Mouse (Mus musculus) olfactory bulb, adult 2 months (tissue): Measurements from ENCODE around the gene Tmem232.

ENCODE experiments used
- CTCF ChIP-seq: fragments of 200-500 bp; IDR thresholded peaks from 2 replicates; pipeline ENCODE4 v1.5.1; 2012; ENCODE audit warnings: low read depth, mild to moderate bottlenecking, low read length, moderate library complexity; ENCODE audit not compliant: insufficient read depth
- POLR2A ChIP-seq: fragments of 200-500 bp; IDR thresholded peaks from 2 replicates; pipeline ENCODE4 v1.6.1; 2012; ENCODE audit warnings: mild to moderate bottlenecking, low read depth, low read length, moderate library complexity; ENCODE audit not compliant: insufficient read depth

DNA sequence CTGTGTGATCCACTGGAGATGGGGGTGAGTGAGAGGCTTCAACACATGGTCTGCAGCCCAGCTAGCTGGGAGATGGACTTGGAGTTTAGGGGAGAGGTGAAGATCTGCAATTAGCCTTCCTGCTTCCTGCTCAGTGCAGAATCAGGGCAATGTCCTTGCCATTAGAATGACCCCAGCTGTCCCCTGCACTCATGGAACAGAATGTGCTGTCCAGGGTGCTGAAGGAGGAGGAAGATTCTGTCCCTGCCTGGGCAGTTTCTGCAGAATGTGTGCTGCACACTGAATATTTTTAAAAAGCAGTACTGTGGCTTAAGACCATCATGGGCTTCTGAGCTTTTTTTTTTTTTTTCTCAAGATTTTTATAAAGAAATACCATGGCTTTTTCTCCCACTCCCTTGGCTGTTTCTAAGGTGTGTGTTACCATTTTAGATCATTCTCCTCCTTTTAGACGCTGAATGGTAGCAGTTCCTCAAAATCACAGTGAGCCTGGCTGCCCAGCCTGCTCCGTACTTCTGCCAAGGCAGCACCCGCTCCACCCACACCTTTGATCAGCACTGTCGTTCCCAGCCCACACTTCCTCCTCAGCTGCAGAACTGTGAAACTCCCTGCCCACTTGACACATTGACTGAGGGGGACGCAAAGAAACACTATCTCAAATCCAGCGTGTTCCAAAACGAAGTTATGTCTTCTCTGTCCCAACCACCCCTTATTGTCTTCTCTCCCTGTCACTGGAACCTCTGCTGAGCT lies 170.4 kb downstream of the Tmem232 start:
- no peak for TF ChIP-seq CTCF
- no peak for TF ChIP-seq POLR2A
